Mouse (Mus musculus): Measurements from ENCODE around the gene Shc1. TPM values are rescaled to one million over a fixed set of nuclear protein-coding genes. Genes with fewer than 3 reads are reported as not detected.

Shc1 gene
- total and polyA plus RNA-seq, 3 experiments = 23.1 to 40.6 (median 32.3) TPM

DNA sequence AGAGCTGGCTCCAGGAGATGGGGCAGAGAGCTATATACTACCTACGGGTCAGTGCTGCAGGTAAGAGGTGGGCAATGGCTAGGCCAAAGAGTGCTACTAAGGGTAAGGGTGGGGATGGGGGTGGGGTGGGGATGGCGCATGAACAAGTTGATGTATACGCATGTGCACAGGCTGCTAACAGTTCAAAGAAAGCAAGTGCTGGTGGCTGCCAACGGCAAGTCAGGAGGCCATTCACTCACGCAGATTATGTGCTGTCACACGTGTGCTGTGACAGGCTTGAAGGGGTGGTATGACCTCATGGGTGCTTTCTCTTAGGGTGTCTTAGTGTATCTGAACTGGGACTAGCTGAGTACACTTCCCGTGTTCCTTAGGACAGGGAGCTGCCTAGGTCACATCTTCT is 16.9 kb upstream of the Shc1 start:
- no peak for DNase-seq (ENCODE audit: extremely low read depth)
- Histone ChIP-seq H3K9me3 (replicated peaks; ENCODE audit: low read length) (peaks cover 5% of the 10 kb centered on the region), H3K4me1 (ENCODE audit: control insufficient read depth in 1 of 2, insufficient read depth in 2 of 2) (peaks cover 2 to 47% of the 10 kb centered on the region in 2 experiments; a peak in 3 of 4 replicates), H3K27me3 (replicated peaks) (no peaks in the 10 kb centered on the region), H3K4me3 (replicated peaks in 1 of 3; ENCODE audit: low read depth in 2 of 3, low read length in 2 of 3, poor library complexity in 1 of 3) (no peak overlapping the region), H3K36me3 (replicated peaks in 1 of 2; ENCODE audit: control insufficient read depth in 1 of 2, insufficient read depth in 1 of 2, low read length in 1 of 2) (peaks cover 52 to 74% of the 10 kb centered on the region in 2 experiments), H3K9ac (ENCODE audit: insufficient read depth, low read depth) (no peak overlapping the region), H3K79me2 (replicated peaks; ENCODE audit: control insufficient read depth, extremely low read depth, insufficient read depth, poor library complexity, severe bottlenecking) (no peaks in the 10 kb centered on the region), H3K4me2 (ENCODE audit: insufficient read depth, low read depth, poor library complexity, severe bottlenecking) (no peak overlapping the region), H3K27ac (ENCODE audit: insufficient read depth, low read depth) (no peak overlapping the region)
- TF ChIP-seq RAD21 (IDR thresholded peaks at IDR 0.05; ENCODE audit: low read depth, low read length) (no peak), USF2 (conservative IDR thresholded peaks at IDR 0.05; ENCODE audit: low read depth, low read length) (no peak), ZC3H11A (IDR thresholded peaks at IDR 0.05; ENCODE audit: low read depth, low read length) (no peak), RCOR1 (conservative IDR thresholded peaks at IDR 0.05; ENCODE audit: low read depth, low read length) (no peak), IRF4 (IDR thresholded peaks at IDR 0.05; ENCODE audit: low read depth, low read length) (no peak), ZNF384 (IDR thresholded peaks at IDR 0.05; ENCODE audit: low read depth, low read length) (no peak), CHD1 (IDR thresholded peaks at IDR 0.05; ENCODE audit: low read depth, low read length) (no peak), SMC3 (IDR thresholded peaks at IDR 0.05; ENCODE audit: low read depth, low read length) (no peak), POLR2AphosphoS2 (IDR thresholded peaks at IDR 0.05; ENCODE audit: low read depth, low read length) (no peak), CHD2 (IDR thresholded peaks at IDR 0.05; ENCODE audit: low read length) (no peak), MXI1 (IDR thresholded peaks at IDR 0.05; ENCODE audit: low read depth, low read length) (no peak), MAFK (IDR thresholded peaks at IDR 0.05; ENCODE audit: insufficient replicate concordance, low read length) (no peak), PAX5 (IDR thresholded peaks at IDR 0.05; ENCODE audit: low read length) (no peak), CTCF (conservative IDR thresholded peaks at IDR 0.05 in 1 of 2, IDR thresholded peaks at IDR 0.05 in 1 of 2; ENCODE audit: low read depth in 2 of 2, low read length in 2 of 2) (no peak), NRF1 (IDR thresholded peaks at IDR 0.05; ENCODE audit: low read depth, low read length) (no peak), EP300 (IDR thresholded peaks at IDR 0.05; ENCODE audit: low read length) (no peak)
- in situ Hi-C loops (cut with MboI; ENCODE audit: low pct_ligation_motif_present, low pct_unique_long_range_greater_than_20kb, low sequenced_read_pairs) (no loop called here), dilution Hi-C loops (cut with MboI; ENCODE audit: extremely low pct_ligation_motif_present, extremely low pct_unique_long_range_greater_than_20kb, low sequenced_read_pairs) (no loop called here)

DNA sequence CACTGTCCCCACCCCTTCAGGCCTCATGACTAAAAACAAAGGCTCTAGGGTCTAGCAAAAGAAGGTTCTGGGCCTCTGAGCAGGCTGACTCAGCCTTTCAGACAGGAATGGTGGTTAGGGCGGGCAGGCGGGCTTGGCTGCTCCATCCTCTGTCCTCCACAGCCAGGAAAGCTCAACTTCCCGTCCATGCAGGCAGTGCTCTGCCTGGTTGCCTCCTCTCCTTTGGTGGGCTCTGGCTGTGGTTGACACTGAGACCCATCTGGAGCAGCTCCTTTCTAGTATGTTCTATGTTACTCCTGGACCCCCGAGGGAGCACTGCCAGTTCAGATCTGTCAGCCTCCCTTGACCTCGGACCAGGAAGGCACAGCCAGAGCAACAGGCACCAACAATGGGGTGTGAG is 15.6 kb upstream of the Shc1 start, which contains the start of gene Lenep:
Lenep (minus strand) TSS at position 101 of the 400 bp plus-strand sequence.
- TF ChIP-seq PAX5 (IDR thresholded peaks at IDR 0.05; ENCODE audit: low read length) (no peak), MAZ (IDR thresholded peaks at IDR 0.05; ENCODE audit: low read depth, low read length) (no peak), KAT2A (IDR thresholded peaks at IDR 0.05; ENCODE audit: insufficient replicate concordance, low read length) (no peak), RAD21 (IDR thresholded peaks at IDR 0.05; ENCODE audit: low read depth, low read length) (no peak), UBTF (IDR thresholded peaks at IDR 0.05; ENCODE audit: low read depth, low read length) (no peak), NELFE (IDR thresholded peaks at IDR 0.05; ENCODE audit: low read depth, low read length) (no peak)
- no peak for DNase-seq (ENCODE audit: extremely low read depth)
- dilution Hi-C loops (cut with MboI; ENCODE audit: extremely low pct_ligation_motif_present, extremely low pct_unique_long_range_greater_than_20kb, low sequenced_read_pairs) = no loop called here
- Histone ChIP-seq H3K27ac (ENCODE audit: insufficient read depth, low read depth) (no peak within 1 kb of the TSS), H3K4me1 (ENCODE audit: control insufficient read depth in 1 of 2, insufficient read depth in 2 of 2) (peaks cover 6 to 45% of the 10 kb centered on the region in 2 experiments), H3K9me3 (replicated peaks; ENCODE audit: low read length) (peaks cover 5% of the 10 kb centered on the region), H3K4me2 (ENCODE audit: insufficient read depth, low read depth, poor library complexity, severe bottlenecking) (no peak within 1 kb of the TSS), H3K4me3 (replicated peaks in 1 of 3; ENCODE audit: low read depth in 2 of 3, low read length in 2 of 3, poor library complexity in 1 of 3) (no peak within 1 kb of the TSS), H3K79me2 (replicated peaks; ENCODE audit: control insufficient read depth, extremely low read depth, insufficient read depth, poor library complexity, severe bottlenecking) (no peaks in the 10 kb centered on the region), H3K27me3 (replicated peaks) (no peaks in the 10 kb centered on the region), H3K9ac (ENCODE audit: insufficient read depth, low read depth) (no peak within 1 kb of the TSS), H3K36me3 (replicated peaks in 1 of 2; ENCODE audit: control insufficient read depth in 1 of 2, insufficient read depth in 1 of 2, low read length in 1 of 2) (peaks cover 61 to 84% of the 10 kb centered on the region in 2 experiments)
- in situ Hi-C loops (cut with MboI; ENCODE audit: low pct_ligation_motif_present, low pct_unique_long_range_greater_than_20kb, low sequenced_read_pairs) = no loop called here
